Comparison of ENCODE assay signal across 7 mouse cellular contexts in genomic region chrX:73639255-73639675, GRCm38 (mm10). TPM values are rescaled to one million over a fixed set of nuclear protein-coding genes. Genes with fewer than 3 reads are reported as not detected.
DNase-seq lines count a peak whose midpoint lies in the region; ATAC-seq and TF ChIP-seq lines count a peak whose summit lies in the region.

Dusp9 (plus strand) TSS chrX:73639419.

- no peaks in the 10 kb centered on the region for H3K9me3 ChIP-seq in ES-E14 (ENCODE audit: control insufficient read depth, insufficient read depth, low read depth, low read length)
- no peaks in the 10 kb centered on the region for H3K9me3 ChIP-seq in forebrain, embryonic 16.5 days (ENCODE audit: control insufficient read depth, low read length)
- no peaks in the 10 kb centered on the region for H3K9me3 ChIP-seq in lung, embryonic 14.5 days (ENCODE audit: low read depth, low read length)

- H3K4me1 ChIP-seq in ES-E14 (ENCODE audit: control insufficient read depth in 2 of 2, insufficient read depth in 2 of 2, low read length in 2 of 2, poor library complexity in 1 of 2), result peaks cover 0 to 18% of the 10 kb centered on the region in 2 experiments; a peak in 2 of 4 replicates
- H3K4me1 ChIP-seq in forebrain, embryonic 16.5 days (replicated peaks; ENCODE audit: control insufficient read depth, insufficient read depth, low read length), result no peaks in the 10 kb centered on the region
- no peaks in the 10 kb centered on the region for H3K4me1 ChIP-seq in lung, embryonic 14.5 days (ENCODE audit: insufficient read depth)

- in situ Hi-C loops in ES-E14 (cut with MboI; ENCODE audit: low sequenced_read_pairs in 2 of 2, unreplicated experiment in 2 of 2), result no loop called here

- ATAC-seq in forebrain, embryonic 16.5 days, result peak; percentile 75
- peak; percentile 82 for ATAC-seq in lung, embryonic 14.5 days (ENCODE audit: insufficient read depth)

- peaks cover 36% of the 10 kb centered on the region for H3K27me3 ChIP-seq in forebrain, embryonic 16.5 days (replicated peaks; ENCODE audit: control insufficient read depth, insufficient read depth, low read length)
- peaks cover 32% of the 10 kb centered on the region for H3K27me3 ChIP-seq in lung, embryonic 14.5 days (ENCODE audit: insufficient read depth, low read length)

- DNase-seq in ES-E14 (ENCODE audit: low read depth, low spot score), result peak; percentile 54
- DNase-seq in adrenal gland, postnatal 14 days, result peak; percentile 74
- peak; percentile 50 for DNase-seq in kidney, adult 11 months
- DNase-seq in lung, embryonic 14.5 days, result peak; percentile 73
- peak; percentile 77 for DNase-seq in retina, postnatal 1 day
- DNase-seq in spleen, postnatal 4 days (ENCODE audit: low spot score in 2 of 2), result no peak

- H3K27ac ChIP-seq in ES-E14 (ENCODE audit: insufficient read depth, low read depth, low read length, poor library complexity, severe bottlenecking), result no peak within 1 kb of the TSS
- no peak within 1 kb of the TSS for H3K27ac ChIP-seq in forebrain, embryonic 16.5 days (ENCODE audit: low read length)
- H3K27ac ChIP-seq in lung, embryonic 14.5 days (ENCODE audit: low read depth), result no peak within 1 kb of the TSS

- H3K36me3 ChIP-seq in ES-E14 (ENCODE audit: control insufficient read depth, insufficient read depth, low read length, poor library complexity, severe bottlenecking), result peaks cover 20% of the 10 kb centered on the region
- no peaks in the 10 kb centered on the region for H3K36me3 ChIP-seq in forebrain, embryonic 16.5 days (ENCODE audit: control insufficient read depth, insufficient read depth)
- H3K36me3 ChIP-seq in lung, embryonic 14.5 days (ENCODE audit: insufficient read depth), result no peaks in the 10 kb centered on the region

- 16% methylated on average over 14 of the region's 28 CpGs for WGBS in forebrain, embryonic 16.5 days
- WGBS in lung, embryonic 14.5 days, result 8% methylated on average over 27 of the region's 28 CpGs

- peak within 1 kb of the TSS; percentile 54 for H3K4me2 ChIP-seq in forebrain, embryonic 16.5 days (ENCODE audit: low read length)
- H3K4me2 ChIP-seq in lung, embryonic 14.5 days, result peak within 1 kb of the TSS; percentile 68

- peak within 1 kb of the TSS; percentile 85 for H3K9ac ChIP-seq in ES-E14 (ENCODE audit: insufficient read depth, low read depth, low read length, poor library complexity, severe bottlenecking)
- 0 out of 2 replicates have a peak within 1 kb of the TSS, but pooled peaks have one; percentile 42 for H3K9ac ChIP-seq in forebrain, embryonic 16.5 days (replicated peaks; ENCODE audit: low read depth, low read length)
- H3K9ac ChIP-seq in lung, embryonic 14.5 days, result peak within 1 kb of the TSS; percentile 53

- no peak for TF ChIP-seq CTCF in lung, embryonic 14.5 days (IDR thresholded peaks at IDR 0.05; ENCODE audit: low read depth)

- H3K4me3 ChIP-seq in ES-E14 (ENCODE audit: insufficient read depth in 1 of 2, low read depth in 1 of 2, low read length in 2 of 2, poor library complexity in 1 of 2, severe bottlenecking in 1 of 2), result peak within 1 kb of the TSS; percentile 74
- peak within 1 kb of the TSS; percentile 37 for H3K4me3 ChIP-seq in forebrain, embryonic 16.5 days (replicated peaks; ENCODE audit: low read length)
- H3K4me3 ChIP-seq in lung, embryonic 14.5 days (ENCODE audit: low read depth, low read length), result peak within 1 kb of the TSS; percentile 37

TF ChIP-seq in ES-E14, 5 proteins besides CTCF, POLR2A, EP300 and RAD21:
- TF ChIP-seq MAFK (IDR thresholded peaks at IDR 0.05; ENCODE audit: insufficient read depth, low read depth, low read length) (no peak), ZNF384 (IDR thresholded peaks at IDR 0.05; ENCODE audit: low read depth, low read length) (no peak), ZC3H11A (IDR thresholded peaks at IDR 0.05; ENCODE audit: borderline replicate concordance, low read depth, low read length) (no peak), HCFC1 (IDR thresholded peaks at IDR 0.05; ENCODE audit: borderline replicate concordance, insufficient read depth, low read length) (no peak), CHD2 (IDR thresholded peaks at IDR 0.05; ENCODE audit: low read depth, low read length) (no peak)
TF ChIP-seq in ES-E14: peak in this region for 0.

RNA-seq across cellular contexts. Expression of gene Dusp9, which starts in this region (rescaled TPM):
- total RNA-seq in ES-E14 (2012; rRNA removed), result 124 and 197 TPM in 2 replicates
- 0.30 and 0.74 TPM in 2 replicates for total RNA-seq in adrenal gland, postnatal 14 days (2021)
- polyA plus RNA-seq in forebrain, embryonic 16.5 days (2015; fragmentation: Nextera tagmentation; extraction: Ambion mirVana), result 0.26 and 0.37 TPM in 2 replicates
- polyA plus RNA-seq in lung, embryonic 14.5 days (2014; fragmentation: Nextera tagmentation; extraction: Ambion mirVana), result 4.1 and 6.6 TPM in 2 replicates

Comparison
In these comparisons a context has a peak if more than half of its experiments do, and no peak if none do; other contexts are left out.
1. RNA of gene Dusp9 (total RNA-seq): 124 to 197 TPM in ES-E14; 0.30 to 0.74 TPM in adrenal gland, postnatal 14 days; every median in the first group is over 10 times any median in the second.
2. Peak in DNase-seq in adrenal gland, postnatal 14 days; RNA of the gene not detected or under 1 TPM.
3. Peak in ATAC-seq, H3K4me3 ChIP-seq, H3K9ac ChIP-seq and H3K4me2 ChIP-seq in forebrain, embryonic 16.5 days; RNA of the gene not detected or under 1 TPM.
4. DNase-seq: peak in ES-E14 (single experiment), kidney, adult 11 months (single experiment), lung, embryonic 14.5 days (single experiment) and retina, postnatal 1 day (single experiment); none in spleen, postnatal 4 days (0 of 2).
5. Peak in every context shown above with its lines, with median percentiles within 50 percentile points of each other: H3K4me3 ChIP-seq and H3K9ac ChIP-seq.